Mouse (Mus musculus) ovary, postnatal 10 days (tissue): ENCODE measurements around the gene Arhgap9.

ENCODE experiments used
- DNase-seq: peaks from one replicate; pipeline ENCODE4 v3.0.0; 2022; ENCODE audit warnings: low spot score

Arhgap9 gene

GRCm38 (mm10) chr10:127323131-127323855, 1.5 kb downstream of the Arhgap9 start:
- no peak for DNase-seq

- DNase-seq: no peak
Measured at GRCm38 (mm10) chr10:127324495-127324894, 2.7 kb downstream of the Arhgap9 start.

- no peak for DNase-seq
Measured at GRCm38 (mm10) chr10:127325454-127326016, 3.8 kb downstream of the Arhgap9 start.

- DNase-seq: no peak
Measured at GRCm38 (mm10) chr10:127326017-127326801, 4.4 kb downstream of the Arhgap9 start.

GRCm38 (mm10) chr10:127326828-127327227, 5.1 kb downstream of the Arhgap9 start:
- no peak for DNase-seq

GRCm38 (mm10) chr10:127327461-127328145, 5.8 kb downstream of the Arhgap9 start:
- DNase-seq: no peak

GRCm38 (mm10) chr10:127330212-127330611, 8.4 kb downstream of the Arhgap9 start:
- DNase-seq: no peak

GRCm38 (mm10) chr10:127332211-127332874, 10.6 kb downstream of the Arhgap9 start:
- DNase-seq: no peak

- no peak for DNase-seq
Measured at GRCm38 (mm10) chr10:127333152-127333551, 11.4 kb downstream of the Arhgap9 start.

GRCm38 (mm10) chr10:127335271-127335670, 13.5 kb downstream of the Arhgap9 start:
- no peak for DNase-seq

- DNase-seq: no peak
Measured at GRCm38 (mm10) chr10:127336952-127337351, 15.2 kb downstream of the Arhgap9 start.

GRCm38 (mm10) chr10:127337536-127338099, 15.9 kb downstream of the Arhgap9 start:
- DNase-seq: no peak

- DNase-seq: peak; percentile 68
Measured at GRCm38 (mm10) chr10:127338930-127339682, 17.3 kb downstream of the Arhgap9 start.

GRCm38 (mm10) chr10:127339683-127340576, 18.2 kb downstream of the Arhgap9 start:
- no peak for DNase-seq

GRCm38 (mm10) chr10:127340577-127341359, 19.0 kb downstream of the Arhgap9 start:
- no peak for DNase-seq

GRCm38 (mm10) chr10:127341360-127341690, 19.6 kb downstream of the Arhgap9 start:
- DNase-seq: no peak

- peak; percentile 75 for DNase-seq
Measured at GRCm38 (mm10) chr10:127341891-127342639, 20.3 kb downstream of the Arhgap9 start, which contains the start of gene Gli1. Gene Gli1 (minus strand): TSS chr10:127341974.

- DNase-seq: no peak
Measured at GRCm38 (mm10) chr10:127343029-127343428, 21.3 kb downstream of the Arhgap9 start.
